Mouse (Mus musculus) limb, embryonic 11.5 days (tissue): ENCODE data around the gene Pdgfd. TPM values are rescaled to one million over a fixed set of nuclear protein-coding genes. Genes with fewer than 3 reads are reported as not detected.

Source experiments
- ATAC-seq: fragments of 200-750 bp; cut with Nextera tagmentation; 2 replicates; pipeline ENCODE4 v1.8.0; 2017; ENCODE audit warnings: low read depth; ENCODE audit not compliant: insufficient number of reproducible peaks, low FRiP score, low TSS enrichment
- DNase-seq: peaks from one replicate; pipeline ENCODE4 v3.0.0-alpha.2; 2015; ENCODE audit warnings: low spot score
- H3K27ac ChIP-seq: fragments of 300-500 bp; sonication (generic); replicated peaks from 2 replicates; pipeline ENCODE4 v1.5.1; 2014; ENCODE audit warnings: low read depth, mild to moderate bottlenecking, low read length
- H3K27me3 ChIP-seq: fragments of 300-500 bp; sonication (generic); 2 replicates; pipeline ENCODE4 v1.6.1; 2014; ENCODE audit warnings: mild to moderate bottlenecking, low read length, mixed read lengths; ENCODE audit not compliant: control insufficient read depth, insufficient read depth
- H3K36me3 ChIP-seq: fragments of 300-500 bp; sonication (generic); 2 replicates; pipeline ENCODE4 v1.6.1; 2014; ENCODE audit warnings: mild to moderate bottlenecking, low read length, moderate library complexity, mixed read lengths; ENCODE audit not compliant: control insufficient read depth, insufficient read depth
- H3K4me1 ChIP-seq: fragments of 300-500 bp; sonication (generic); 2 replicates; pipeline ENCODE4 v1.6.1; 2014; ENCODE audit warnings: low read length, mixed read lengths; ENCODE audit not compliant: control insufficient read depth, insufficient read depth
- H3K4me2 ChIP-seq: fragments of 300-500 bp; sonication (generic); 2 replicates; pipeline ENCODE4 v1.6.1; 2014; ENCODE audit warnings: low read depth, mild to moderate bottlenecking, moderate library complexity; ENCODE audit not compliant: severe bottlenecking
- H3K4me3 ChIP-seq: fragments of 300-500 bp; sonication (generic); 2 replicates; pipeline ENCODE4 v1.5.1; 2014; ENCODE audit warnings: low read depth, low read length
- H3K9ac ChIP-seq: fragments of 300-500 bp; sonication (generic); 2 replicates; pipeline ENCODE4 v1.6.1; 2014; ENCODE audit warnings: mild to moderate bottlenecking, low read length
- H3K9me3 ChIP-seq: fragments of 300-500 bp; sonication (generic); 2 replicates; pipeline ENCODE4 v1.6.1; 2016; ENCODE audit warnings: low read length; ENCODE audit not compliant: control insufficient read depth
- WGBS: fragments of 180-500 bp; shearing (Covaris S2); extraction: QIAGEN DNeasy Blood & Tissue Kit; methylation state at CpG from one replicate; pipeline ENCODE4 v1.1.7; 2014; 5-methylcytosine and 5-hydroxymethylcytosine counted together
- polyA plus RNA-seq: library from polyadenylated mRNA; unstranded; fragments of >200 nt; fragmentation: Nextera tagmentation; extraction: Ambion mirVana; gene quantifications from 2 replicates; pipeline ENCODE4 v1.2.1, GENCODE M21; 2014

Pdgfd gene
- polyA plus RNA-seq, 1 experiment from 2014 or later, result 7.7 TPM

DNA sequence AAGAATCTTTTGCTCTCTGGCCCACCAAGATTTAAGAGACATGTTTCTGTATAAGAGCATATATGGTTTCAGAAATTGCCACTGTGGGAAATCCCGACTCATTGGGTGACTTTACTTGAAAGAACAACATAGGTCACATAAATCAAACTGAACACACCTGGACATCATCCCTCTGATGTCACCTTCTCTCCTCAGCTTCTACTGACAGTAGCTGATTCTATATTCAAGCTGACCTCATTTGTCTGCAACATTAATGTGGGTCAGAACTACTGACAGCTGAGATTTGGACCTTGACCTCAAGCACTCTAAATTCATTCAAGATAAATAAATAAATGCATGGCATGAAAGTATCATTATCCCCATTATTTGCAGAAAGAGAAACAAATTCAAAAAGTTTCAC, 177.0 kb downstream of the Pdgfd start:
- no peak overlapping the region for H3K9ac ChIP-seq
- no peak overlapping the region for H3K4me2 ChIP-seq
- H3K27ac ChIP-seq, result no peak overlapping the region
- DNase-seq (no peak), ATAC-seq (no peak)
- no peaks in the 10 kb centered on the region for H3K9me3 ChIP-seq
- H3K4me1 ChIP-seq, result no peaks in the 10 kb centered on the region
- no peak overlapping the region for H3K4me3 ChIP-seq
- 60% methylated on average over 1 of the region's 1 CpGs for WGBS
- H3K27me3 ChIP-seq, result no peaks in the 10 kb centered on the region
- H3K36me3 ChIP-seq, result no peaks in the 10 kb centered on the region

GRCm38 (mm10) chr9:6353257-6353960, 185.0 kb downstream of the Pdgfd start:
- Histone ChIP-seq H3K9me3 (no peaks in the 10 kb centered on the region), H3K27me3 (no peaks in the 10 kb centered on the region), H3K4me3 (no peak overlapping the region), H3K36me3 (no peaks in the 10 kb centered on the region), H3K4me2 (no peak overlapping the region), H3K27ac (no peak overlapping the region), H3K9ac (no peak overlapping the region), H3K4me1 (no peaks in the 10 kb centered on the region)
- 44% methylated on average over 1 of the region's 1 CpGs for WGBS
- ATAC-seq (no peak), DNase-seq (no peak)

- Histone ChIP-seq H3K4me2 (no peak overlapping the region), H3K27me3 (no peaks in the 10 kb centered on the region), H3K9me3 (no peaks in the 10 kb centered on the region), H3K27ac (no peak overlapping the region), H3K4me3 (no peak overlapping the region), H3K4me1 (no peaks in the 10 kb centered on the region), H3K9ac (no peak overlapping the region), H3K36me3 (no peaks in the 10 kb centered on the region)
- no peak for DNase-seq
- no peak for ATAC-seq
- 75% methylated on average over 2 of the region's 2 CpGs for WGBS
Observed at GRCm38 (mm10) chr9:6360795-6361194, 192.4 kb downstream of the Pdgfd start.

- H3K27me3 ChIP-seq, result no peaks in the 10 kb centered on the region
- no peaks in the 10 kb centered on the region for H3K36me3 ChIP-seq
- H3K27ac ChIP-seq, result no peak overlapping the region
- no peaks in the 10 kb centered on the region for H3K9me3 ChIP-seq
- H3K4me3 ChIP-seq, result no peak overlapping the region
- H3K4me2 ChIP-seq, result no peak overlapping the region
- H3K4me1 ChIP-seq, result no peaks in the 10 kb centered on the region
- no peak overlapping the region for H3K9ac ChIP-seq
- WGBS, result 47% methylated on average over 1 of the region's 1 CpGs
- no peak for DNase-seq
- no peak for ATAC-seq
Observed at GRCm38 (mm10) chr9:6366550-6366949, 198.2 kb downstream of the Pdgfd start.

DNA sequence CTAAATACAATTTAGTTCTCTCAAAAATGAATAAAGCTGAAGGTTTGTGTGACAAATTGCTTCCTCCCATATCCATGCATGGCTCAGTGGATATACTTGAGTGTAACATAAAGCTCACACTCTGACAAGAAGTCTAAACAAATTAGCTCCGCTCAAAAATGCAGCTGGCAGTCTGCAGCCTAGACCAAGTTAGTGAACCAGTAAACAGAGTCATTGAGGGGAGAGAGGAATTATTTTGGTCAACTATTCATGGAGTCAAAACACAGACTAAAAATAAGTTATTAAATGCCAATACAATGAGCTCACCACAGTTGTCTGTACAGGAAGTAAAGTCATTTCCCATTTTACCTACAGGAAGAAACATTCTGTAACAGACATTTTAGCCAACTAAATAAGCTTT, 233.4 kb downstream of the Pdgfd start:
- Histone ChIP-seq H3K9ac (no peak overlapping the region), H3K4me1 (no peaks in the 10 kb centered on the region), H3K4me3 (no peak overlapping the region), H3K36me3 (no peaks in the 10 kb centered on the region), H3K27me3 (no peaks in the 10 kb centered on the region), H3K27ac (no peak overlapping the region), H3K4me2 (no peak overlapping the region), H3K9me3 (no peaks in the 10 kb centered on the region)
- 66% methylated on average over 1 of the region's 1 CpGs for WGBS
- ATAC-seq, result 0 out of 2 replicates have a peak, but pooled peaks have one; percentile 9
- no peak for DNase-seq

GRCm38 (mm10) chr9:6406535-6406934, 238.2 kb downstream of the Pdgfd start:
- no peak for ATAC-seq
- Histone ChIP-seq H3K9me3 (no peaks in the 10 kb centered on the region), H3K27ac (no peak overlapping the region), H3K36me3 (no peaks in the 10 kb centered on the region), H3K27me3 (no peaks in the 10 kb centered on the region), H3K4me1 (no peaks in the 10 kb centered on the region), H3K4me2 (no peak overlapping the region), H3K4me3 (no peak overlapping the region), H3K9ac (no peak overlapping the region)
- 78% methylated on average over 3 of the region's 3 CpGs for WGBS
- DNase-seq, result no peak

DNA sequence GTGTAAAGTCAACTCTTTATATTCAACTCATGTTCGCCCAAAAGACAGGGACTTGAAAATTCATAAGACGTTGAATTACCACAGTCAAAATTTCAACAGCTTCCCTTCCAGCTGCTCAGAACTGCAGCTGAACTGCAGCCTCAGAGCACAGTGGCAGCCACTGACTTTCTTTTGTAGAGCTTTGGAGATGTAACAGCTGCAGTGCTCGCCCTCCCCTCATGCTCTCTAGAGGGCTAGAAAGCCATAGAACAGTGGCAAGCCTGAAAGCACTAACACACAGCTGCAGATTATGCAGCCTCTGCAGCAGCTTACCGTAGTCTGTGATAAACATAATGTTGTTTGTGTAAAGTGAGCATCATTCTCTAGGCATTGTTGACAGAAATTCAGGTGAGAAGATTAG, 239.6 kb downstream of the Pdgfd start:
- 64% methylated on average over 4 of the region's 4 CpGs for WGBS
- H3K9ac ChIP-seq, result no peak overlapping the region
- no peak overlapping the region for H3K27ac ChIP-seq
- H3K36me3 ChIP-seq, result no peaks in the 10 kb centered on the region
- no peak overlapping the region for H3K4me2 ChIP-seq
- H3K4me3 ChIP-seq, result no peak overlapping the region
- no peaks in the 10 kb centered on the region for H3K4me1 ChIP-seq
- no peak for DNase-seq
- H3K27me3 ChIP-seq, result no peaks in the 10 kb centered on the region
- H3K9me3 ChIP-seq, result no peaks in the 10 kb centered on the region
- no peak for ATAC-seq

- DNase-seq (no peak), ATAC-seq (no peak)
- no peak overlapping the region for H3K9ac ChIP-seq
- H3K27ac ChIP-seq, result no peak overlapping the region
- no peak overlapping the region for H3K4me2 ChIP-seq
- H3K36me3 ChIP-seq, result no peaks in the 10 kb centered on the region
- no peaks in the 10 kb centered on the region for H3K4me1 ChIP-seq
- H3K9me3 ChIP-seq, result no peaks in the 10 kb centered on the region
- no peaks in the 10 kb centered on the region for H3K27me3 ChIP-seq
- H3K4me3 ChIP-seq, result no peak overlapping the region
Observed at GRCm38 (mm10) chr9:6424606-6425005, 256.2 kb downstream of the Pdgfd start.
